Mouse (Mus musculus) testis, adult 2 months (tissue): ENCODE measurements around the gene Larp1.

ENCODE experiments used
- CTCF ChIP-seq: fragments of 200-500 bp; IDR thresholded peaks from 2 replicates; pipeline ENCODE4 v1.5.1; 2012; ENCODE audit warnings: low read depth, mild to moderate bottlenecking, inconsistent platforms, low read length, moderate library complexity; ENCODE audit not compliant: control insufficient read depth, insufficient read depth, insufficient replicate concordance
- POLR2A ChIP-seq: fragments of 200-500 bp; IDR thresholded peaks from 2 replicates; pipeline ENCODE4 v1.6.1; 2012; ENCODE audit warnings: low read depth, mild to moderate bottlenecking, inconsistent platforms, low read length, moderate library complexity; ENCODE audit not compliant: control insufficient read depth

GRCm38 (mm10) chr11:58093021-58093528, 84.2 kb downstream of the Larp1 start, which contains the start of gene Gm12248:
- TF ChIP-seq CTCF (no peak), POLR2A (0 out of 2 replicates have a peak, but pooled peaks have one; percentile 37)
